Mouse (Mus musculus): ENCODE results near the gene Erlin1. TPM values are rescaled to one million over a fixed set of nuclear protein-coding genes. Genes with fewer than 3 reads are reported as not detected.

The Erlin1 gene
- polyA plus RNA-seq, 2 experiments from 2014 or later = 3.6 to 5.2 TPM

DNA sequence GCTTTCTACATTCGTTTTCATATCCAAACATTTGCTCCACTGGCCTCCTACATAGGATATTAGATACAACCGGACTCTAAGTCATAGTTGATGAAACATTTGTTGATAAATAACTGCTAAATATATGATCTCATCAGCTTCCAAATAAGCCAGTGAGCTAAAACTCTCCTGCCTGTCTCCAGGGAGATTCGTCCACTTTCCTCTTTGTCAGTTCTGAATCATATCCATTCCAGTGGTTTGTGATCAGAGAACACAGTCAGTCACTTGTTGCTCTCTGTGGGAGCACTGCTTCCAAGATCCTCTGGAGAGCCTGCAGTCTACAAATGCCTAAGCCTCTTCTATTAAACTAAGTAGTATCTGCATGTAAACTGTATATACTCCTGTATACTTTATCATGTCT lies 9.4 kb downstream of the Erlin1 start:
- ATAC-seq = no peak

- ATAC-seq = no peak
These were observed 14.3 kb downstream of the Erlin1 start for GRCm38 (mm10) chr19:44055173-44055826.

GRCm38 (mm10) chr19:44050388-44050787 lies 19.2 kb downstream of the Erlin1 start:
- no peak for ATAC-seq

- no peak for ATAC-seq
These were observed 20.3 kb downstream of the Erlin1 start for GRCm38 (mm10) chr19:44049282-44049681.

DNA sequence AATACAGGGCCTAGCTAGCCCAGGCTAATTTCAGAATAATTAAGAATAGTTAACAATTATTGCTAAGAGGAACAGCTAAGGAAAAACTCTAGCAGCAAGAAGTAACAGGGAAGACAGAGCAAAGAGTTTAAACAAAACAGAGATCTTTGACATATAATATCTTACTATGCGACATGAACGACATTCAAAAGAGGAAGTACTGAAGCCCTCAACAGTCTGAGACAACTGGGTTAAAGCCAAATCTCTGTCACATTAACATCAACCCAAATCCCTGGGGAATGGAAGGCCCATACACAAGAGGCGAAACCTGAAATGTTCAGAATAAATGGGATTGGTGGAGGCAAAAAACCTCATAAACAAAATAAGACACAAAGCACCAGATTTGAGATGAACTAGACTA lies 23.7 kb downstream of the Erlin1 start:
- ATAC-seq = no peak

GRCm38 (mm10) chr19:44042121-44042520 lies 27.5 kb downstream of the Erlin1 start:
- ATAC-seq = no peak

- ATAC-seq = no peak
These were observed 36.2 kb downstream of the Erlin1 start for GRCm38 (mm10) chr19:44033396-44033795.

- no peak for ATAC-seq
These were observed 37.4 kb downstream of the Erlin1 start for GRCm38 (mm10) chr19:44032046-44032744.

DNA sequence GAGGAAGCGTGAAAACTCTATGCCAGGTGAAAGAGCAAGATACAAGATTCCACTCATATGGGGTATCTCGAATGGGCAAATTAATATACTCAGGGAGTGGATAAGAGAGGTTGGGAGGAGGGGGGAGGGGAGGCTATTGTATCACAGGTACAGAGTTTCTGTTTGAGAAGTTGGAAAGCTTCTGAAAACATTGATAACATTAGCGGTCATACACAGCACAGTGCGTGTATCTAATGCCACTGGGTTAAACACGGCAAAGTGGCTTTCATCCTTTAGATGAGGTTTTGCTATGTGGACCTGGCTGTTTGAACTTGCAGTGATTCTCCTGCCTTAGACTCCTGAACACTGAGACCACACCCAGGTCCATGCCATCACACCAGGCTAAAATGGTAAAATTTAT lies 39.6 kb downstream of the Erlin1 start:
- no peak for ATAC-seq

DNA sequence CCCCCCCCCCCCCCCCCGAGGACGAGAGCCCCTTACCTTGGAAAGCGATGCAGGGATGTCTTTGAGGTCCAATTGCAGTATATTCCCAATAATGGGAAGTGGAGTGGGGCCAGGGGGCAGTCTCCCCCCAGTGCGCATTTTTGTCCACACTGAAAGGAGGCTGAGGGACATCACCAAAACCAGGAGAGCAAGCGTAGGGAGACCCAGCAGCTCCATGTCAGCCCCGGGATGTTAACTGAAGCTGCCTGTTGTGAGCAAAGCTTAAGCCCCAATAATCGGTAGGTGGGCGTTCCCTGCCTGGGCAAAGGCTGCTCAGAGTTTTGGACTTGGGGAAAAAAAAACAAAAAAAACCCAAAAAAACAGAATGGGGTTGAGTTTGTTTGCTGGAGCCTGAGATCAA lies 40.6 kb downstream of the Erlin1 start, which contains the start of gene Cyp2c23:
Cyp2c23 (minus strand) TSS at position 237 of the 400 bp plus-strand sequence.
- ATAC-seq = no peak

GRCm38 (mm10) chr19:44026956-44027530 lies 42.5 kb downstream of the Erlin1 start:
- no peak for ATAC-seq

- ATAC-seq = no peak
These were observed 44.5 kb downstream of the Erlin1 start for GRCm38 (mm10) chr19:44024921-44025585.

DNA sequence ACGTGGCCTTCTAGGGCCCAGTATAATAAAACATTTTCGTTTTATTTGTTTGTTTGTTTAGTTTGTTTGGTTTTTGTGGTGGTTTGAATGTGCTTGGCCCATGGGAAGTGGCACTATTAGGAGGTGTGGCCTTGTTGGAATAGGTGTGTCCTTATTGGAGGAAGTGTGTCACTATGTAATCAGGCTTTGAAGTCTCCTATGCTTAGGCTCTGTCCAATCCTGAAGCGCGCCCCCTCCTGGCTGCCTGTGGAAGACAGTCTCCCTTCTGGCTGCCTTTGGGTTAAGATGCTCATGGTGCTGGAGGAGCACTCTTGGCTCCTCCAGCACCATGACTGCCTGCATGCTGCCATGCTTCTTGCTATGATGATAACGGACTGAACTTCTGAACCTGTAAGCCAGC lies 46.5 kb downstream of the Erlin1 start:
- ATAC-seq = no peak

DNA sequence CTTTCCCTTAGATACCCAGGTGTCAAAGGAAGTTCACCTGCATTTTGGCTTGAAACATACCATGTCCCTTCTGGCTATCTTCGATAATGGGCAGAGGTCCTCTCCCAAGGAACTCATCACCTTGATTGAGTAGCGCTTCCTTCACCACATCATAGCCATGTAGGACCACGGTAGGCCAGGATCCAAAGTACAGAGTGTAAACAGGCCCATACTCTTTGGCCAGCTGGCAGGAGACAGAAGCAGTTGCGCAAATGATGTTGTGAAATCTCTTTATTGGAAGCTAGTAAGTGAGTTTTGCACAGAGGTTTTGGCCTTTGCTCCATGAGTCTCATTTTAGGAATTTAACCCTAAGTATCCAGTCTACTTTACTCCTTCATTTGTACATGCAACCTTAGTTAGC lies 48.1 kb downstream of the Erlin1 start:
- no peak for ATAC-seq

DNA sequence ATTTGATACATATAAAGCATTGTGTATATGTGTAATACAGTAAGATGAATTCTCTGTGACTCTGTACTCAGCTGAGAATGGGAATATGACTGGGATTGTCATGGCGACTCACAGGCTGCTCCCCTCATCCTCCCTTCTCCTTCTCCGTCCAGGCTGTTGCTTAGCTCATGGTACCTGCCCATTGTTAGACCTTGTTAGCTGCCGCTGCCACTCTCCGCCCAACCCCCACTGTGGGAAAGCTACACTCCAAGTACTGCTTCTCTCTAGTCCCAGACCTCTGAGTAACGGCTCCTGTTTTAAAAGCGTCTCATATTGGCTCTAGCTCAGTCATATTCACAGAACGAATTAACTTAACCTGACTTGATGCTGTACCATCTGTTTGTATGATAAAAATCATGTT lies 49.8 kb downstream of the Erlin1 start:
- ATAC-seq = no peak

DNA sequence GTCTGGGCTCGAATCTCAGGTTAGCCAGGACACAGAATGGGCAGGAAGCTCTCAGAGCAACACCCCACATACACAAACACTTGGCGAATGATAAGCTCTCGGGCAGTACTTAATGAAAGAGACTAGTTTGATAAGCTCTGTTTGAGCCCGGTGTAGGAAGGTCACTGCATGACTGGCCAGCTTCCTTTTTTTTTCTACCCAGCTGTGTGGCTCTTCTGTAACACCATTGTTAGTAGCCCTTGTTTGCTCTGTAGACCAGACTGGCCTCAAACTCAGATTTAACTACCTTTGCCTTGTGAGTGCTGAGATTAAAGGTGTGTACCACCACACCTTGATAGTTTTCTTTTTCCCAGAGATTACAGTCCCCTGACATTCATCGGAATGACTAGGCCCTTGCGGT lies 55.7 kb downstream of the Erlin1 start:
- no peak for ATAC-seq

- no peak for ATAC-seq
These were observed 60.8 kb downstream of the Erlin1 start for GRCm38 (mm10) chr19:44008784-44009183.

DNA sequence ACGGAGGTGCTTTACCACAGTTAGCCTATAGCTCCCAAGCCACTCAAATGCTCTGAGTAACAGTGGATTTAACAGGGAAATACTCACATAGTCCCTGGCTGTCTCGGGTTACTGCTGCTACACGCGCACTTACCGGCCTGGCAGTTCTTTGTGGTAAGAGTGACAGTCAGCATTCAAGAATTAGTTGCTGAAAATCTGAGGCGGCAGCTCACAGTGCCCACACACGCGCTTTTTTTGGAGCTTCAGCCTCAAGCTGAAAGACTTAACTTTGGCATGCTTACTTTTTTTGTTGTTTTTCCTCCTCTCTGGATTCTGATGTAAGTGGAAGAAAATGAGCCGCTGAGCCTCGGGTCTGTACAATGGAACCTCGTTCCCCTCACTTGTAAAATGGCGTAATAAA lies 62.4 kb downstream of the Erlin1 start:
- no peak for ATAC-seq

DNA sequence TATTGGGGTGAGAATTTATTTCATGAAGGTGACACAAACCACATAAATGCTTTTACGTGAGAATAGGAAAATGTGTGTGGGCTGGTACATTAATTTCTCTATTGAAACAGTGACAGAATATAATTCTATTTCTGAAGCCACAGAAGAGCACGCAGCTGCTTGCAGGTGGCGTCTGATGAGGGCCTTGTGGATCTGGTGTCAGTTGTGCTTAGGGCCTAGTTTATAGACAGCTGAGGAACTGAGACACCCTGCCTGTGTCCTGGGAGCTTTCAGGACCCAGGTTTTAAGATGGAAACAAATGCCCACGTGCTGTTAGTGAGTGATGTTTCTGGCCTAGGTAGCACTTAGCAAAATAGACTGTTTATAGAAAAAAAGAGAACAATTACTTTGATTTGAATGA lies 64.6 kb downstream of the Erlin1 start:
- ATAC-seq = no peak

- no peak for ATAC-seq
These were observed 65.3 kb downstream of the Erlin1 start for GRCm38 (mm10) chr19:44004261-44004660.

DNA sequence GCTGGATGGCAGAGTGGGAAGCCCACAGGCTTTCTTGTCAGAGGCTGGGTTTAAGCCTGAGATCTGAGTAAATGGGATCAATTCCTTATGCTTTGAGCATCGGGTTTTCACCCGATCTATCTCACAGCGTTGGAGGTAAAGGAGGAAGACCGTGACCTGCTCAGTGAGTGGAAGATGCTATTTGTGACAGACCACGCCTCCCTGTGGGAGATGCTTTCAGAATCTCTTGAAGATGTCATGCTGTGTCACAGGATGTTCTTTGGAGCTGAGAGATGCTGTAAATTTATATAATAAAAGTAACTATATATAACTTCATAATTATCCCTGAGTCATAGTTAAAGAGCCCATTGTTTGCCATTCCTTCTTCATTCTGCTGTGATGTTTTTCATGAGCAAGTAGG lies 68.9 kb downstream of the Erlin1 start:
- ATAC-seq = no peak

GRCm38 (mm10) chr19:44000061-44000460 lies 69.5 kb downstream of the Erlin1 start:
- ATAC-seq = no peak

DNA sequence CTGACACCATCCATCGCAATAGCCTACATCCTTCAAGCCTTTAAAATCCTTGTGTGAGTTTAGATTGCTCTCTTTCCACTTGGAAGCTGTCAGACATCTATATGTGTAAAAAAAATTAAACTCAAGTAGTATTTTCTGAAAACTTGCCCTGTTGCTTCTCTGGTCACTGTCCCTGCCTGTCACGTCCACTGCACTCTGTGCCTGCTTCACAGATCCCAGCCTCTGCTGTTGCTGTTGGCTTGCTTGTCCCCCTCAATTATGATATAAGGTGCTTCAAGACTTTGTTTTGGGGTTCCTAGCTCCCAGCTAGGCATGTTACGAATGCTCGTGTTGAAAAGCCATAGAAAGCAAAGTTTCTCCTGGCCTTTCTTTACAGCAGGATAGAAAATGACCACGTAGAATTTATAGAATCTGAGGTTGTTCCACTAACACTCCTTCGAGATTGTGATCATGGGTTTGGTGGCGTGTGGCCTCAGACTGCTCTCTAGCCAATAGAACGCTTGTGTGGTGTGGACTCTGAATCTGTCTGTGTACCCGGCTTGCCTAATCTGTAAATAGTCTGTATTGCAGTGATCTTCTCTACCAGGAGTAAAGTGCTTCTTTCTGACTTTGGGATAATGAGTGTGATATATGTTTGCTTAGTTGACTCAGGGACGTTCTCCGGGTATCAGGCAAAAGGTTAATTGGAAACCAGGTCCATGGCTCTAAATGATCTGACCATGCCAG lies 70.6 kb downstream of the Erlin1 start:
- no peak for ATAC-seq
